Mouse (Mus musculus): ENCODE data around the gene Hsd3b7.

DNA sequence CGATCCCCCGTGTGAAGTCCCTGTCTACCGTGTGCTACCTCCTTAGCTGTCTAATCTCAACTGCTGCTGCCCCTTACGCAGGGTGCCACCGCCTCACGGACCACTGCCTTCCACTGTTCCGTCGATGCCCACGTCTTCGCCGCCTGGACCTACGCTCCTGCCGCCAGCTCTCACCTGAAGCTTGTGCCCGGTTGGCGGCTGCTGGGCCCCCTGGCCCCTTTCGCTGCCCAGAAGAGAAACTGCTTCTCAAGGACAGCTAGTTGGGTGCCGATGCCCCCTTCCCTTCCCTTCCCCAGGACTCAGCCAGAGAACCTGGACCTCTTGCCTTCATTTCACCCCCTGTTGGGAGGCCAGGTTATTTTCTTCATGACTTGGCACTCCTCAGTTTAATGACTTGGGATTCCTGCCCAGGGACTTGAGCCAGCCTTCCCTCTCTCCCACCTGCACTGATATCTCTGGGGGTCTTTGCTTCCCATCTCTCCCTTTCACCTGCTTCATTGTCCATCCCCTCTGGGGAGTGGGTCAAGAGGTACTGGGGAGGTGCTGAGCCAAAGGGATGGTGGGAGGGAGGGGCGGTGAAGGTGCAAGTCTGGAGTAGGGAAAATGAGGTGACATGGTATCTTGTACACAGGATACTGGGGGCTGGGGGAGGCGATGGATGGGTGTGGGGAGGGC is 32.6 kb upstream of the Hsd3b7 start:
- TF ChIP-seq CTCF (IDR thresholded peaks at IDR 0.05; ENCODE audit: low read depth) (no peak), EP300 (IDR thresholded peaks at IDR 0.05; ENCODE audit: low read depth) (no peak)
